Mouse (Mus musculus) lung, embryonic 14.5 days (tissue): Measurements from ENCODE around the gene Upb1. TPM values are rescaled to one million over a fixed set of nuclear protein-coding genes. Genes with fewer than 3 reads are reported as not detected.
"Not testable (repeated sequence)": the region's sequence is repeated elsewhere in the genome, so short reads cannot be mapped to it uniquely, and the experiment has no call there.

ENCODE experiments used
- ATAC-seq: fragments of 200-750 bp; cut with Nextera tagmentation; 2 replicates; pipeline ENCODE4 v1.8.0; 2017; ENCODE audit warnings: mild to moderate bottlenecking, moderate TSS enrichment, moderate library complexity; ENCODE audit not compliant: insufficient read depth
- DNase-seq: peaks from one replicate; pipeline ENCODE4 v3.0.0-alpha.2; 2015
- H3K27ac ChIP-seq: fragments of 300-500 bp; sonication (generic); 2 replicates; pipeline ENCODE4 v1.5.1; 2014; ENCODE audit warnings: low read depth, mild to moderate bottlenecking, moderate library complexity
- H3K27me3 ChIP-seq: fragments of 300-500 bp; sonication (generic); 2 replicates; pipeline ENCODE4 v1.6.1; 2014; ENCODE audit warnings: low read length, control low read depth; ENCODE audit not compliant: insufficient read depth
- H3K36me3 ChIP-seq: fragments of 300-500 bp; sonication (generic); 2 replicates; pipeline ENCODE4 v1.6.1; 2014; ENCODE audit warnings: control low read depth; ENCODE audit not compliant: insufficient read depth
- H3K4me1 ChIP-seq: fragments of 300-500 bp; sonication (generic); 2 replicates; pipeline ENCODE4 v1.6.1; 2014; ENCODE audit warnings: antibody characterized with exemption, control low read depth; ENCODE audit not compliant: insufficient read depth
- H3K4me2 ChIP-seq: fragments of 300-500 bp; sonication (generic); 2 replicates; pipeline ENCODE4 v1.6.1; 2014; ENCODE audit warnings: mild to moderate bottlenecking
- H3K4me3 ChIP-seq: fragments of 300-500 bp; sonication (generic); 2 replicates; pipeline ENCODE4 v1.5.1; 2014; ENCODE audit warnings: low read depth, low read length
- H3K9ac ChIP-seq: fragments of 300-500 bp; sonication (generic); 2 replicates; pipeline ENCODE4 v1.6.1; 2014
- H3K9me3 ChIP-seq: fragments of 300-500 bp; sonication (generic); 2 replicates; pipeline ENCODE4 v1.6.1; 2016; ENCODE audit warnings: low read depth, low read length, control low read depth
- CTCF ChIP-seq: IDR thresholded peaks from 2 replicates; pipeline ENCODE4 v1.5.1; 2016; ENCODE audit warnings: antibody characterized with exemption, low read depth
- WGBS: fragments of 180-500 bp; shearing (Covaris S2); extraction: QIAGEN DNeasy Blood & Tissue Kit; methylation state at CpG from one replicate; pipeline ENCODE4 v1.1.7; 2014; 5-methylcytosine and 5-hydroxymethylcytosine counted together
- polyA plus RNA-seq: library from polyadenylated mRNA; unstranded; fragments of >200 nt; fragmentation: Nextera tagmentation; extraction: Ambion mirVana; gene quantifications from 2 replicates; pipeline ENCODE4 v1.2.1, GENCODE M21; 2014

Upb1 gene
- polyA plus RNA-seq, 1 experiment from 2014 or later, result 0.17 TPM

GRCm38 (mm10) chr10:75462728-75463127 lies 61.8 kb downstream of the Upb1 start:
- DNase-seq (no peak), ATAC-seq (no peak)
- H3K4me3 ChIP-seq, result no peak overlapping the region
- WGBS, result 82% methylated on average over 3 of the region's 3 CpGs
- H3K9ac ChIP-seq, result no peak overlapping the region
- no peaks in the 10 kb centered on the region; the same call in 1 of the 2 replicates for H3K9me3 ChIP-seq
- no peaks in the 10 kb centered on the region for H3K27me3 ChIP-seq
- H3K4me2 ChIP-seq, result no peak overlapping the region
- no peak for TF ChIP-seq CTCF
- H3K27ac ChIP-seq, result no peak overlapping the region
- peaks cover 16% of the 10 kb centered on the region for H3K4me1 ChIP-seq
- H3K36me3 ChIP-seq, result no peaks in the 10 kb centered on the region

GRCm38 (mm10) chr10:75465781-75466550 lies 65.1 kb downstream of the Upb1 start:
- Histone ChIP-seq H3K9ac (no peak overlapping the region), H3K27ac (peak overlapping the region; percentile 77), H3K4me2 (no peak overlapping the region), H3K4me1 (peaks cover 16% of the 10 kb centered on the region), H3K27me3 (no peaks in the 10 kb centered on the region), H3K36me3 (no peaks in the 10 kb centered on the region), H3K9me3 (no peaks in the 10 kb centered on the region), H3K4me3 (no peak overlapping the region)
- 16% methylated on average over 6 of the region's 6 CpGs for WGBS
- TF ChIP-seq CTCF, result peak; percentile 23; the same call in 1 of the 2 replicates
- peak; percentile 97 for ATAC-seq
- DNase-seq, result peak; percentile 93

GRCm38 (mm10) chr10:75473411-75473810 lies 72.5 kb downstream of the Upb1 start:
- TF ChIP-seq CTCF, result no peak
- no peaks in the 10 kb centered on the region for H3K27me3 ChIP-seq
- WGBS, result 71% methylated on average over 8 of the region's 8 CpGs
- no peak for DNase-seq
- H3K9ac ChIP-seq, result no peak overlapping the region
- no peak overlapping the region for H3K4me3 ChIP-seq
- no peak overlapping the region for H3K4me2 ChIP-seq
- H3K36me3 ChIP-seq, result no peaks in the 10 kb centered on the region
- H3K27ac ChIP-seq, result no peak overlapping the region
- peaks cover 6% of the 10 kb centered on the region; the same call in 1 of the 2 replicates for H3K4me1 ChIP-seq
- H3K9me3 ChIP-seq, result no peaks in the 10 kb centered on the region
- ATAC-seq, result no peak

GRCm38 (mm10) chr10:75474571-75474970 lies 73.7 kb downstream of the Upb1 start:
- H3K4me1 ChIP-seq, result peaks cover 6% of the 10 kb centered on the region; the same call in 1 of the 2 replicates
- 23% methylated on average over 5 of the region's 5 CpGs for WGBS
- H3K36me3 ChIP-seq, result no peaks in the 10 kb centered on the region
- ATAC-seq (no peak), DNase-seq (peak; percentile 26)
- H3K4me3 ChIP-seq, result no peak overlapping the region
- H3K9me3 ChIP-seq, result no peaks in the 10 kb centered on the region
- no peak overlapping the region for H3K4me2 ChIP-seq
- no peak overlapping the region for H3K27ac ChIP-seq
- H3K27me3 ChIP-seq, result no peaks in the 10 kb centered on the region
- H3K9ac ChIP-seq, result no peak overlapping the region
- TF ChIP-seq CTCF, result no peak

GRCm38 (mm10) chr10:75475139-75475850 lies 74.4 kb downstream of the Upb1 start:
- WGBS, result 35% methylated on average over 4 of the region's 6 CpGs
- not testable (repeated sequence) for H3K4me3 ChIP-seq, H3K4me2 ChIP-seq, H3K36me3 ChIP-seq, H3K27ac ChIP-seq, H3K4me1 ChIP-seq, H3K9ac ChIP-seq, H3K9me3 ChIP-seq, DNase-seq, H3K27me3 ChIP-seq, ATAC-seq

GRCm38 (mm10) chr10:75477034-75477433 lies 76.1 kb downstream of the Upb1 start:
- no peaks in the 10 kb centered on the region for H3K9me3 ChIP-seq
- 56% methylated on average over 9 of the region's 9 CpGs for WGBS
- no peak overlapping the region for H3K4me3 ChIP-seq
- no peak overlapping the region for H3K4me2 ChIP-seq
- H3K36me3 ChIP-seq, result no peaks in the 10 kb centered on the region
- H3K4me1 ChIP-seq, result peaks cover 6% of the 10 kb centered on the region; the same call in 1 of the 2 replicates
- no peak for TF ChIP-seq CTCF
- no peaks in the 10 kb centered on the region for H3K27me3 ChIP-seq
- no peak overlapping the region for H3K9ac ChIP-seq
- no peak for ATAC-seq
- H3K27ac ChIP-seq, result no peak overlapping the region
- no peak for DNase-seq

GRCm38 (mm10) chr10:75479955-75480354 lies 79.0 kb downstream of the Upb1 start:
- TF ChIP-seq CTCF, result no peak
- H3K9ac ChIP-seq, result no peak overlapping the region
- H3K4me2 ChIP-seq, result no peak overlapping the region
- 77% methylated on average over 2 of the region's 2 CpGs for WGBS
- no peaks in the 10 kb centered on the region for H3K27me3 ChIP-seq
- DNase-seq (no peak), ATAC-seq (no peak)
- peaks cover 1% of the 10 kb centered on the region; the same call in 1 of the 2 replicates for H3K4me1 ChIP-seq
- H3K36me3 ChIP-seq, result no peaks in the 10 kb centered on the region
- no peak overlapping the region for H3K27ac ChIP-seq
- no peaks in the 10 kb centered on the region for H3K9me3 ChIP-seq
- no peak overlapping the region for H3K4me3 ChIP-seq
